Mouse (Mus musculus) hindbrain, embryonic 14.5 days (tissue): ENCODE data around the gene Babam1. TPM values are rescaled to one million over a fixed set of nuclear protein-coding genes. Genes with fewer than 3 reads are reported as not detected.

Source experiments
- ATAC-seq: fragments of 200-750 bp; cut with Nextera tagmentation; 2 replicates; pipeline ENCODE4 v1.8.0; 2017; ENCODE audit warnings: moderate number of reproducible peaks, mild to moderate bottlenecking, moderate TSS enrichment, moderate library complexity; ENCODE audit not compliant: low FRiP score
- DNase-seq: peaks from one replicate; pipeline ENCODE4 v3.0.0-alpha.2; 2015; ENCODE audit warnings: low spot score
- H3K27ac ChIP-seq: fragments of 300-500 bp; sonication (generic); 2 replicates; pipeline ENCODE4 v1.5.1; 2014; ENCODE audit warnings: mild to moderate bottlenecking, moderate library complexity
- H3K27me3 ChIP-seq: fragments of 300-500 bp; sonication (generic); 2 replicates; pipeline ENCODE4 v1.6.1; 2014; ENCODE audit warnings: mild to moderate bottlenecking, low read length, mixed read lengths; ENCODE audit not compliant: control insufficient read depth, insufficient read depth
- H3K36me3 ChIP-seq: fragments of 300-500 bp; sonication (generic); replicated peaks from 2 replicates; pipeline ENCODE4 v1.6.1; 2014; ENCODE audit not compliant: control insufficient read depth, insufficient read depth
- H3K4me1 ChIP-seq: fragments of 300-500 bp; sonication (generic); replicated peaks from 2 replicates; pipeline ENCODE4 v1.6.1; 2014; ENCODE audit warnings: antibody characterized with exemption, low read length, mixed read lengths; ENCODE audit not compliant: control insufficient read depth, insufficient read depth
- H3K4me2 ChIP-seq: fragments of 300-500 bp; sonication (generic); replicated peaks from 2 replicates; pipeline ENCODE4 v1.6.1; 2014; ENCODE audit warnings: mild to moderate bottlenecking, moderate library complexity
- H3K4me3 ChIP-seq: fragments of 300-500 bp; sonication (generic); replicated peaks from 2 replicates; pipeline ENCODE4 v1.5.1; 2014; ENCODE audit warnings: mild to moderate bottlenecking, low read length
- H3K9ac ChIP-seq: fragments of 300-500 bp; sonication (generic); 2 replicates; pipeline ENCODE4 v1.6.1; 2014
- H3K9me3 ChIP-seq: fragments of 300-500 bp; sonication (generic); 2 replicates; pipeline ENCODE4 v1.6.1; 2016; ENCODE audit warnings: low read length; ENCODE audit not compliant: control insufficient read depth
- WGBS: fragments of 180-500 bp; shearing (Covaris S2); extraction: QIAGEN DNeasy Blood & Tissue Kit; methylation state at CpG from one replicate; pipeline ENCODE4 v1.1.7; 2014; 5-methylcytosine and 5-hydroxymethylcytosine counted together
- polyA plus RNA-seq: library from polyadenylated mRNA; unstranded; fragments of >200 nt; fragmentation: Nextera tagmentation; extraction: Ambion mirVana; gene quantifications from 2 replicates; pipeline ENCODE4 v1.2.1, GENCODE M21; 2014

The Babam1 gene
- 88.2 and 89.7 TPM in 2 replicates for polyA plus RNA-seq

DNA sequence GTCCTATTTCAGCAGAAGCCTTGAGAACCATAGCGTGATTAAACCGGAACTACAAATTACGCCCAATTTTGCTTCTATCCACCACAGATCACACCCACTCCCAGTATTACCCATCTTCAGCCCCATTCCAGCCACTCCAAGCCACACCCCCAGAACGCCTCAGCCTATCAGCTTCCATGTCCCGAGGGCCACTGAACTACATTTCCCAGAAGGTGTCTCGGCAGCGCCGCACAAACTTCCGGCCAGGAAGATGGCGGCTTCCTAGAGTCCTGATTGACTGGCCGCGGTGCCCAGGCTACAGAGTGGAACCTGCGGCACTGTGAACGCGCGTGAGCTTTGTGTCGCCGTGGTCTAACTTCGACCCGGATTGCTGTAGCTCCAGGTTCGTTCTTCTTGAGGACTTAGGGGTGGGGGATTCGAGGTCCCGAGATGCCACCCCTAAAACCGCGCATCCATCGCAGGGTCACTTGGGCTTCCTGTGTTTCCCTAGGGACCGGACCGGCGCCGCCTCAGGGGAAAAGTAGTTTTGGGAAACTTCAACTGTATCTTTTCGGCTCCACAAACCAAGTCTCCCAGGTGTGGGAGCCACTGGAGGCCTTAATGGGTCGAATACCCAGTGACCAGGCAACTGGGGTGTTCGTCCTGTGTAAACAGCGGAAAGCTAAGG lies at the start of gene Babam1:
Babam1 (plus strand) TSS at position 223 of the 667 bp plus-strand sequence.
- peaks cover 11% of the 10 kb centered on the region; the same call in 1 of the 2 replicates for H3K4me1 ChIP-seq
- peak within 1 kb of the TSS; percentile 68 for H3K4me3 ChIP-seq
- H3K27me3 ChIP-seq, result no peaks in the 10 kb centered on the region
- peak; percentile 98 for ATAC-seq
- peak within 1 kb of the TSS; percentile 58 for H3K27ac ChIP-seq
- H3K4me2 ChIP-seq, result peak within 1 kb of the TSS; percentile 81
- 1% methylated on average over 34 of the region's 34 CpGs for WGBS
- peak; percentile 92 for DNase-seq
- H3K9ac ChIP-seq, result peak within 1 kb of the TSS; percentile 69
- H3K9me3 ChIP-seq, result no peaks in the 10 kb centered on the region
- peaks cover 16% of the 10 kb centered on the region for H3K36me3 ChIP-seq

DNA sequence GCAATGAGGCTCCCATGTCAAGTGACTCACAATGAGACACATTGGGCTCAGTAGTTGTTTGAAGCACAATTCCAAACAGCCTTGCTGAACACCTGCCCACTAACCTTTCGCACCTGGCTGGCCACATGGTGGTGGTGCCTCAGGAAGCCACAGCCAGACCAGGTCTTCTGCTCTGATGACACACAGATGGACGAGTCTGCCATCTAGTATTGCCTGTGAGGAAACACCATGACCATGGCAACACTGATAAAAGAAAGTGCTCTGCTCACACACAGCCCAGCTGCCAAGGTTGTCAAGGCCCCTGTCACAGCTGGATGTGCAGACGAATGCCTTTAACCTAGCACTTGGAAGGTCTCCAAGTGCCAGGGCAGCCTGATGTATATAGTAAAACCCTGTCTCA lies 45.5 kb upstream of the Babam1 start:
- ATAC-seq, result no peak

DNA sequence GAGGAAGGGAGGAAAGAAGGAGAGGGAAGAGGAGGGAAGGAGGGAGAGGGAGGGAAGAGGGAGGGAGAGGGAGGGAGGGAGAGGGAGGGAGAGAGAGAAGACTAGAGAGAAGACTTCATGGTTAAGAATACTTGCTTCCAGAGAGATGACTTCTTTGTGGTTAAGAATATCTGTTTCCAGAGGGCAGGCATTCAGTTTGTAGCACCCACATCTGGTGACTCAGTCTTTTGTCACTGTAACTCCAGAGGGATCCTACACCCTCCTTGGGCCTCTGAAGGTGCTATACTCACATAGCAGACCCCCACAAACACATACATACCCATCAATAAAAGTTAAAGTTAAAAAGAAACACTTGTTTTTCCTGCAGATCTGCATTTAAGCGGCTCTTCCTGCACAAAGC lies 45.1 kb upstream of the Babam1 start:
- H3K4me3 ChIP-seq, result no peak overlapping the region
- no peaks in the 10 kb centered on the region for H3K4me1 ChIP-seq
- H3K36me3 ChIP-seq, result peaks cover 98% of the 10 kb centered on the region
- no peak overlapping the region for H3K9ac ChIP-seq
- ATAC-seq, result no peak
- no peak overlapping the region for H3K4me2 ChIP-seq
- no peak overlapping the region for H3K27ac ChIP-seq
- WGBS, result 97% methylated on average over 1 of the region's 1 CpGs
- DNase-seq, result no peak
- no peaks in the 10 kb centered on the region for H3K9me3 ChIP-seq
- no peaks in the 10 kb centered on the region for H3K27me3 ChIP-seq

More for the DNA sequence above, 45.5 kb upstream of the Babam1 start:
- 67% methylated on average over 3 of the region's 3 CpGs for WGBS
- no peaks in the 10 kb centered on the region for H3K4me1 ChIP-seq
- H3K36me3 ChIP-seq, result peaks cover 98% of the 10 kb centered on the region
- no peaks in the 10 kb centered on the region for H3K9me3 ChIP-seq
- no peaks in the 10 kb centered on the region for H3K27me3 ChIP-seq
- DNase-seq, result no peak
- no peak overlapping the region for H3K9ac ChIP-seq
- no peak overlapping the region for H3K4me3 ChIP-seq
- no peak overlapping the region for H3K4me2 ChIP-seq
- H3K27ac ChIP-seq, result no peak overlapping the region

DNA sequence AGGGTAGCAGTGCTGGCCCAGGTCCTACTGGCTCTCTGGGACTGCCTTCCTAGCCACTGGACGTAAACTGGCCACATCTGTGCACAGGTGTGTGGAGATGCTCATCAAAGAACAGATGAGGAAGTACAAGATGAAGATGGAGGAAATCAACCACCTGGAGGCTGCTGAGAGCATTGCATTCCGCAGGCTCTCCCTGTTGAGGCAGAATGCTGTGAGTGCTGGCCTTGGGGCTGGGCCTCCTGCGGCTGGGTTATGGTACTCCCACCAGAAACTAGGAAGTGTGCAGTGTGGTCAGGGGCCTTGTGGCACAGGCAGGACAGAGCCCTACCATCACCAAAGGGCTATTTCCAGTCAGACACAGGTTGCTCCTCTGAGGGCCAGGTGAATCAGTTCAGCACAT lies 38.6 kb upstream of the Babam1 start:
- WGBS, result 96% methylated on average over 3 of the region's 3 CpGs
- no peak for ATAC-seq

DNA sequence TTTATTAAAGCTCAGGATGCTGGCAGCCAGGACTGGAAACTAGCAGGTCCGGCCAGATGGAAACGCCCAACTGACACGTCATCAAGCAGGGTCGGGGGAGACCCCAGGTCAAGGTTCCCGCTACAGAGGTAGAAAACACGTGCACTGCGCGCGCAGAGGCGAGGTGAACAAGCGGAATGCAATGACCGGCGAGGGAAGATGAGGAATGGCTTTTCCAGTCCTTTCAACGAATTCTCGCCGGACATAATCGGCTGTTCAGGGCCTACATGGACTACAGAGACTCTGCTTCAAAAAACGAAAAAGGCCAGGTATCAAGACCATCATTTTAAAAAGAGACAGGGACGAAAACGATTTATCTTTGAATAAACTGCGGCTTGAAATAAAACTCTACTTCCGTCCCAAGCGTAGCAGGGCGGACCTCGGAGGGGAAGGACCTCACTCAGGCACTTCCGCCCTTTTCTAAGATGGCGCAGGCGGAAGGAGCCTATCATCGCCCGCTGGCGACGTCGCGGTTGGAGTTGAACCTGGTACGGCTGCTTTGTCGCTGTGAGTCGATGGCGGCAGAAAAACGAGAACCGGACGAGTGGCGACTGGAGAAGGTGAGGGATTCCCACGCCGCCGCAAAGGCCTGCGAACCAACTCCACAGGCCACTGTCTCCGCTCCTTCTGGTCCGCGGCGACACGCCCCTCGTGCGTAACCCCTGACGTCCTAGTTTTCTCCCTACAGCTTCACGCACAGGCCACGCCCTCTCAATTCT lies 29.7 kb upstream of the Babam1 start, which contains the start of gene Use1:
Use1 (plus strand) TSS at position 78 of the 758 bp plus-strand sequence.
- Histone ChIP-seq H3K9me3 (no peaks in the 10 kb centered on the region), H3K27me3 (no peaks in the 10 kb centered on the region), H3K27ac (peak within 1 kb of the TSS; percentile 96), H3K9ac (peak within 1 kb of the TSS; percentile 73), H3K4me2 (peak within 1 kb of the TSS; percentile 65), H3K4me3 (peak within 1 kb of the TSS; percentile 60), H3K4me1 (peaks cover 21% of the 10 kb centered on the region), H3K36me3 (peaks cover 19% of the 10 kb centered on the region)
- DNase-seq, result peak; percentile 91
- ATAC-seq, result peak; percentile 81
- WGBS, result under 1% methylated on average over 56 of the region's 56 CpGs

More for the DNA sequence above, 38.6 kb upstream of the Babam1 start:
- H3K9ac ChIP-seq, result no peak overlapping the region
- H3K4me1 ChIP-seq, result no peaks in the 10 kb centered on the region
- no peaks in the 10 kb centered on the region for H3K9me3 ChIP-seq
- no peak overlapping the region for H3K27ac ChIP-seq
- no peaks in the 10 kb centered on the region for H3K27me3 ChIP-seq
- H3K4me3 ChIP-seq, result no peak overlapping the region
- DNase-seq, result no peak
- no peak overlapping the region for H3K4me2 ChIP-seq
- H3K36me3 ChIP-seq, result peaks cover 87% of the 10 kb centered on the region

DNA sequence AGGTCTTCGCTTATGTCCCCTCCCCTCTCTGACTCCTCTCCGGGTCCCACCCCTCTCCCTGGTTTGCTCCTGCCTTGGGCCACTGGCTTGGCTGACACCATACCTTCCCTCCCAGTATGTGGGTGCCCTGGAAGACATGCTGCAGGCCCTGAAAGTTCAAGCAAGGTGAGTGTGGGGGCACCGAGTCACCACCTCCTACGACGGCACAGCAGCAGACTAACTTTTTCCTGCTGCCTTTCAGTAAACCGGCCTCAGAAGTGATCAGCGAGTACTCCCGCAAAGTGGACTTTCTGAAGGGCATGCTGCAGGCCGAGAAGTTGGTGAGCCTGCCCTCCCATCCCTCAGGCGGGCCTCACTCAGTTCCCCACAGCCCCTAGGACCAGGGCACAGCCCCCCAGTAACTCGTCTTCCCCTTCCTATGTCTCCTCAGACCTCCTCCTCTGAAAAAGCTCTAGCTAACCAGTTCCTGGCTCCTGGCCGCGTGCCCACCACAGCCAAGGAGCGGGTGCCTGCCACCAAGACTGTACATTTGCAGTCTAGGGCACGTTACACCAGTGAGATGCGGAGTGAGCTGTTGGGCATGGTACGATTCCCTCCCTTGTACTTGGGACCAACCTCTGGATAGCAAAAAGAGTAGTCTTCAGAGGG lies 29.0 kb upstream of the Babam1 start:
- Histone ChIP-seq H3K4me3 (peak overlapping the region; percentile 60), H3K27ac (peak overlapping the region; percentile 96), H3K9me3 (no peaks in the 10 kb centered on the region), H3K9ac (peak overlapping the region; percentile 73), H3K36me3 (peaks cover 14% of the 10 kb centered on the region), H3K4me2 (peak overlapping the region; percentile 65), H3K27me3 (no peaks in the 10 kb centered on the region), H3K4me1 (peaks cover 21% of the 10 kb centered on the region)
- DNase-seq (no peak), ATAC-seq (no peak)
- WGBS, result 49% methylated on average over 17 of the region's 17 CpGs

DNA sequence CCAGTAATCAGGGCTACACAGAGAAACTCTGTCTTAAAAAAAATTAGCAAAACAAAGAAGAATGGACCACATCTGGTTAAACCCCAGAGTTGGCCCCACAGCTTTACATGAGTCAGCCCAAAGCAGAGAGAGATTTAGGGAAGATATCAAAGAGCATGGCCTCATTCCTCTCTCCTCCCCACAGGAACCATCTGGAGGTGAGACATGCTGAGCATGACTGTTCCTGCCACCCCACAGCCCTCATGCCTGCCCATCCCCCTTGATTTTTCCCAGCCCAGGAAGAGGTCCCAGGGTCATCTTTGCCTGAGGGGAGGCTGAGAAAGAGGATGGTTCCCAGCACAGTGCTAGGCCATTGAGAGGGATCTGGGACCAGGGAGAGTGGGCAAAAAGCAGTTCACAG lies 28.3 kb upstream of the Babam1 start:
- H3K36me3 ChIP-seq, result peaks cover 14% of the 10 kb centered on the region
- peaks cover 21% of the 10 kb centered on the region for H3K4me1 ChIP-seq
- no peak overlapping the region for H3K27ac ChIP-seq
- H3K9ac ChIP-seq, result no peak overlapping the region
- H3K4me2 ChIP-seq, result 0 out of 2 replicates have a peak overlapping the region, but pooled peaks have one; percentile 65
- DNase-seq (no peak), ATAC-seq (no peak)
- no peaks in the 10 kb centered on the region for H3K9me3 ChIP-seq
- H3K27me3 ChIP-seq, result no peaks in the 10 kb centered on the region
- no peak overlapping the region for H3K4me3 ChIP-seq

DNA sequence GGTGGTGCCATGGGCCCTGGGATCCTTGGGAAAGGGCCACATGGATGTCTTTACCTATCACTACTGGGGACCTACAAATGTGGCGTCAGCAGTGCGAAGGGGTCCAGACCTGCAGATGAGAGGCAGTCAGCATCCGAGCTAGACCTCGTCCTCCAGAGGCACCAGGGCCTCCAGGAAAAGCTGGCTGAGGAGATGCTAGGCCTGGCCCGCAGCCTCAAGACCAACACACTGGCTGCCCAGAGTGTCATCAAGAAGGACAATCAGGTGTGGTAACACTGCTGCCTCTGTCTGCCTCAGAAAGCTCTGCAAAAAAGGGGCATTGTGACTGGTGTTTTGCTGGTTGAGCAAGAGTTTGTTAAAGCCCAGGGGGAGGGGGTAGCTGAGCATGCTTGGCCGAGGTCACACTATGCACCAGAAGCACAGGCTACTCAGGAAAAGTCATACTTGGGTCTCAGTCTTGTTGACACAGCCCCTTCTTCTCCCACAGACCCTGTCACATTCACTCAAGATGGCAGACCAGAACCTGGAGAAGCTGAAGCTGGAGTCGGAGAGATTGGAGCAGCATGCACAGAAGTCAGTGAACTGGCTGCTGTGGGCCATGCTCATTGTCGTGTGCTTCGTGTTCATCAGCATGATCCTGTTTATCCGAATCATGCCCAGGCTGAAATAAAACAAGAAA lies 27.5 kb upstream of the Babam1 start:
- H3K9me3 ChIP-seq, result no peaks in the 10 kb centered on the region
- WGBS, result 94% methylated on average over 10 of the region's 10 CpGs
- no peaks in the 10 kb centered on the region for H3K27me3 ChIP-seq
- no peak overlapping the region for H3K4me2 ChIP-seq
- H3K36me3 ChIP-seq, result peaks cover 21% of the 10 kb centered on the region
- H3K9ac ChIP-seq, result no peak overlapping the region
- ATAC-seq (no peak), DNase-seq (no peak)
- H3K4me3 ChIP-seq, result no peak overlapping the region
- no peak overlapping the region for H3K27ac ChIP-seq
- H3K4me1 ChIP-seq, result peaks cover 21% of the 10 kb centered on the region
